Mouse (Mus musculus) liver, embryonic 14.5 days (tissue): ENCODE data around the gene Masp2. TPM values are rescaled to one million over a fixed set of nuclear protein-coding genes. Genes with fewer than 3 reads are reported as not detected.

Experiments
- ATAC-seq: fragments of 200-750 bp; cut with Nextera tagmentation; 2 replicates; pipeline ENCODE4 v1.8.0; 2017; ENCODE audit warnings: moderate number of reproducible peaks, mild to moderate bottlenecking, moderate library complexity; ENCODE audit not compliant: insufficient read depth
- DNase-seq, 3 experiments: peaks; one replicate each; pipeline ENCODE4 v3.0.0-alpha.2; 2012 to 2013; ENCODE audit warnings: low read depth in 3 of 3, low spot score in 3 of 3
- H3K27ac ChIP-seq: fragments of 300-500 bp; sonication (generic); 2 replicates; pipeline ENCODE4 v1.5.1; 2014; ENCODE audit warnings: moderate library complexity, mild to moderate bottlenecking, control low read depth, inconsistent platforms
- H3K27me3 ChIP-seq: fragments of 300-500 bp; sonication (generic); 2 replicates; pipeline ENCODE4 v1.6.1; 2014; ENCODE audit warnings: mild to moderate bottlenecking, low read length, moderate library complexity; ENCODE audit not compliant: control insufficient read depth, insufficient read depth
- H3K36me3 ChIP-seq: fragments of 300-500 bp; sonication (generic); replicated peaks from 2 replicates; pipeline ENCODE4 v1.6.1; 2014; ENCODE audit warnings: low read depth; ENCODE audit not compliant: control insufficient read depth, insufficient read depth
- H3K4me1 ChIP-seq, 2 experiments: fragments of 200-500 bp in 1 of 2; fragments of 300-500 bp in 1 of 2; sonication (generic) in 1 of 2; replicated peaks; 2 replicates each; pipeline ENCODE4 v1.6.1; 2012 to 2014; ENCODE audit warnings: antibody characterized with exemption in 1 of 2, inconsistent platforms in 1 of 2, low read length in 1 of 2; ENCODE audit not compliant: control insufficient read depth in 2 of 2, insufficient read depth in 2 of 2
- H3K4me2 ChIP-seq: fragments of 300-500 bp; sonication (generic); 2 replicates; pipeline ENCODE4 v1.6.1; 2014; ENCODE audit warnings: low read depth, mild to moderate bottlenecking, control low read depth, moderate library complexity
- H3K4me3 ChIP-seq, 2 experiments: fragments of 200-500 bp in 1 of 2; fragments of 300-500 bp in 1 of 2; sonication (generic) in 1 of 2; 2 replicates each; pipeline ENCODE4 v1.5.1; 2012 to 2014; ENCODE audit warnings: low read depth in 2 of 2, low read length in 2 of 2, mild to moderate bottlenecking in 2 of 2, control low read depth in 1 of 2, inconsistent platforms in 1 of 2, moderate library complexity in 1 of 2; ENCODE audit not compliant: insufficient read depth in 1 of 2
- H3K9ac ChIP-seq: fragments of 300-500 bp; sonication (generic); replicated peaks from 2 replicates; pipeline ENCODE4 v1.6.1; 2014; ENCODE audit warnings: mild to moderate bottlenecking, control low read depth, moderate library complexity
- H3K9me3 ChIP-seq: fragments of 300-500 bp; sonication (generic); 2 replicates; pipeline ENCODE4 v1.6.1; 2016; ENCODE audit warnings: low read length, mixed read lengths; ENCODE audit not compliant: control insufficient read depth
- CTCF ChIP-seq: IDR thresholded peaks from 2 replicates; pipeline ENCODE4 v1.5.1; 2016; ENCODE audit warnings: antibody characterized with exemption, low read depth, control low read depth
- EP300 ChIP-seq: IDR thresholded peaks from 2 replicates; pipeline ENCODE4 v1.6.1; 2016; ENCODE audit warnings: antibody characterized with exemption, low read depth
- WGBS: fragments of 180-500 bp; shearing (Covaris S2); extraction: QIAGEN DNeasy Blood & Tissue Kit; methylation state at CpG from one replicate; pipeline ENCODE4 v1.1.7; 2014; ENCODE audit not compliant: insufficient replicate concordance; 5-methylcytosine and 5-hydroxymethylcytosine counted together
- polyA plus RNA-seq, 2 experiments: library from polyadenylated mRNA; depleted of rRNA in 1 of 2; stranded (reverse) in 1 of 2; unstranded in 1 of 2; fragments of >200 nt; fragmentation: Nextera tagmentation in 1 of 2; extraction: Ambion mirVana in 1 of 2; gene quantifications; 2 replicates each; pipeline versions ENCODE4 v1.2.1 to v1.2.3; 2012 to 2014

Gene Masp2
- polyA plus RNA-seq, 2 experiments, result 20.6 to 28.9 TPM

GRCm38 (mm10) chr4:148591171-148591630, 11.2 kb upstream of the Masp2 start, which contains the start of gene Srm:
Gene Srm (plus strand): TSS chr4:148591503.
- Histone ChIP-seq H3K9ac (peak within 1 kb of the TSS; percentile 71), H3K27me3 (no peaks in the 10 kb centered on the region), H3K27ac (peak within 1 kb of the TSS; percentile 18), H3K4me3 (peak within 1 kb of the TSS; percentile 75 to 84), H3K9me3 (no peaks in the 10 kb centered on the region), H3K4me2 (peak within 1 kb of the TSS; percentile 86), H3K36me3 (peaks cover 31% of the 10 kb centered on the region), H3K4me1 (peaks cover 3 to 11% of the 10 kb centered on the region in 2 experiments)
- WGBS, result under 1% methylated on average over 38 of the region's 50 CpGs
- TF ChIP-seq CTCF (no peak), EP300 (no peak)
- ATAC-seq (peak; percentile 98), DNase-seq (peak; percentile 92)

GRCm38 (mm10) chr4:148591637-148592380, 10.5 kb upstream of the Masp2 start:
- Histone ChIP-seq H3K4me3 (peak overlapping the region; percentile 75 to 84), H3K9ac (peak overlapping the region; percentile 71), H3K27ac (no peak overlapping the region), H3K4me1 (peaks cover 3 to 11% of the 10 kb centered on the region in 2 experiments), H3K9me3 (no peaks in the 10 kb centered on the region), H3K4me2 (peak overlapping the region; percentile 86), H3K36me3 (peaks cover 37% of the 10 kb centered on the region), H3K27me3 (no peaks in the 10 kb centered on the region)
- ATAC-seq, result peak; percentile 50
- under 1% methylated on average over 47 of the region's 53 CpGs for WGBS
- no peak for DNase-seq
- TF ChIP-seq CTCF (no peak), EP300 (no peak)

GRCm38 (mm10) chr4:148593996-148594395, 8.4 kb upstream of the Masp2 start:
- no peak overlapping the region for H3K9ac ChIP-seq
- H3K4me1 ChIP-seq, result peaks cover 3 to 9% of the 10 kb centered on the region in 2 experiments
- H3K27me3 ChIP-seq, result no peaks in the 10 kb centered on the region
- H3K27ac ChIP-seq, result no peak overlapping the region
- ATAC-seq (no peak), DNase-seq (no peak)
- H3K4me2 ChIP-seq, result no peak overlapping the region
- peaks cover 39% of the 10 kb centered on the region for H3K36me3 ChIP-seq
- WGBS, result 86% methylated on average over 11 of the region's 11 CpGs
- TF ChIP-seq CTCF (no peak), EP300 (no peak)
- H3K4me3 ChIP-seq, result no peak overlapping the region
- no peaks in the 10 kb centered on the region for H3K9me3 ChIP-seq

DNA sequence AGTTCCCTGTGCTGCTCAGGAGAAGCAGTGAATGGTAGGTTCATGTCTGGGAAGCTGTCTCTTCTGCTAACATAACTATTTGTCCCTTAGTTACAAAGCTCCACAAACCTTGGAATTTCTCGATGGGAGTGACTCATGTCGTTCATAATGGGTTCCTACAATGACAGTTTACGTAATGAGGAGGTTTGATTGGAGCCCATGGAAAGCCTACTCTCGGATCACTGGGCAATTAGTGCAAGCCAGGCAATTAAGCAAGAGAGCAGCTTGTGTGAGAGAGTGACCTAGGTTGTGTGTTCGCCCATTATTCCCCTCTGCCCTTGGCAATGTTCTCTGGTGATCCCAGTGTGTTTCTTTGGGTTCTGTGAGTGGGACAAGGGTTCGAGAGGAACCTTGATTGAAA, 6.4 kb upstream of the Masp2 start:
- H3K4me3 ChIP-seq, result no peak overlapping the region
- H3K27ac ChIP-seq, result no peak overlapping the region
- H3K4me1 ChIP-seq, result peaks cover 0 to 8% of the 10 kb centered on the region in 2 experiments; a peak in 3 of 4 replicates
- H3K4me2 ChIP-seq, result no peak overlapping the region
- H3K36me3 ChIP-seq, result peaks cover 39% of the 10 kb centered on the region
- H3K27me3 ChIP-seq, result no peaks in the 10 kb centered on the region
- no peaks in the 10 kb centered on the region for H3K9me3 ChIP-seq
- TF ChIP-seq EP300, result no peak
- TF ChIP-seq CTCF, result no peak
- no peak for ATAC-seq
- no peak overlapping the region for H3K9ac ChIP-seq
- no peak for DNase-seq
- 73% methylated on average over 6 of the region's 6 CpGs for WGBS

GRCm38 (mm10) chr4:148596731-148597130, 5.6 kb upstream of the Masp2 start:
- Histone ChIP-seq H3K27ac (no peak overlapping the region), H3K4me1 (peaks cover 0 to 8% of the 10 kb centered on the region in 2 experiments; a peak in 3 of 4 replicates), H3K4me3 (no peak overlapping the region), H3K9me3 (no peaks in the 10 kb centered on the region), H3K9ac (no peak overlapping the region), H3K4me2 (no peak overlapping the region), H3K27me3 (no peaks in the 10 kb centered on the region), H3K36me3 (peaks cover 39% of the 10 kb centered on the region)
- ATAC-seq, result no peak
- TF ChIP-seq EP300 (no peak), CTCF (no peak)
- WGBS, result 91% methylated on average over 3 of the region's 3 CpGs
- no peak for DNase-seq
